Mouse (Mus musculus): ENCODE data around the gene Epb41l2. TPM values are rescaled to one million over a fixed set of nuclear protein-coding genes. Genes with fewer than 3 reads are reported as not detected.

Gene Epb41l2
- polyA plus RNA-seq, 1 experiment from 2014 or later = 45.5 TPM

GRCm38 (mm10) chr10:25362235-25362634 is 2.6 kb downstream of the Epb41l2 start:
- 43% methylated on average over 6 of the region's 6 CpGs for WGBS
- Histone ChIP-seq H3K27ac (no peak overlapping the region), H3K27me3 (ENCODE audit: insufficient read depth, low read length) (no peaks in the 10 kb centered on the region), H3K36me3 (ENCODE audit: insufficient read depth, low read length) (no peaks in the 10 kb centered on the region), H3K4me3 (replicated peaks; ENCODE audit: low read depth, low read length) (peak overlapping the region; percentile 60), H3K4me1 (replicated peaks; ENCODE audit: insufficient read depth, low read length) (no peaks in the 10 kb centered on the region), H3K9me3 (replicated peaks; ENCODE audit: low read length) (no peaks in the 10 kb centered on the region), H3K9ac (ENCODE audit: low read depth, low read length) (no peak overlapping the region), H3K4me2 (ENCODE audit: low read length) (peak overlapping the region; percentile 60)
- TF ChIP-seq CTCF (IDR thresholded peaks at IDR 0.05; ENCODE audit: low read depth) = no peak
- ATAC-seq (replicated peaks; ENCODE audit: low FRiP score, low read depth) (no peak), DNase-seq (ENCODE audit: low spot score) (peak; percentile 14)

DNA sequence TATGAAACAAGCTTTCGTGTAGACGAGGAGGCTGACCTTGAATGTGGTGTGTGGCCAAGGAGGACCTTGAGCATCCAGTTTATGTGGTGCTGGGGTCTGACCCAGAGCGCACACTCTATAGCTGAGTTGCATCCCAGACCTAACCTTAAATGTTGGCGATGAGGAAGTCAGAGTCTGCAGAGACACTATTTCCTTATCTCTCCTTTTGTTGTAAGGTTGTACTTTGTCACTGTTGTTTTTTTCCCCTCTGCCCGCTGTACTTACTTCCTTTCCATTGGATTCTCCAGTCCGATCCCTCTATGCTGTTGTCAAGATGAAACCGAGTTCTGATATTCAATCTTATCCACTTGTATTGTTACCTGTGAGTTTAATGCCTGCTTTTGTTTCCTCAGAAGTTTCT is 5.6 kb downstream of the Epb41l2 start:
- no peak for ATAC-seq (replicated peaks; ENCODE audit: low FRiP score, low read depth)

GRCm38 (mm10) chr10:25365708-25366107 is 6.1 kb downstream of the Epb41l2 start:
- WGBS = 75% methylated on average over 7 of the region's 7 CpGs
- Histone ChIP-seq H3K36me3 (ENCODE audit: insufficient read depth, low read length) (no peaks in the 10 kb centered on the region), H3K4me1 (replicated peaks; ENCODE audit: insufficient read depth, low read length) (no peaks in the 10 kb centered on the region), H3K4me2 (ENCODE audit: low read length) (no peak overlapping the region), H3K4me3 (replicated peaks; ENCODE audit: low read depth, low read length) (no peak overlapping the region), H3K27me3 (ENCODE audit: insufficient read depth, low read length) (no peaks in the 10 kb centered on the region), H3K27ac (no peak overlapping the region), H3K9me3 (replicated peaks; ENCODE audit: low read length) (no peaks in the 10 kb centered on the region), H3K9ac (ENCODE audit: low read depth, low read length) (no peak overlapping the region)
- DNase-seq (ENCODE audit: low spot score) (no peak), ATAC-seq (replicated peaks; ENCODE audit: low FRiP score, low read depth) (no peak)
- no peak for TF ChIP-seq CTCF (IDR thresholded peaks at IDR 0.05; ENCODE audit: low read depth)

More for the DNA sequence above, 5.6 kb downstream of the Epb41l2 start:
- H3K4me1 ChIP-seq (replicated peaks; ENCODE audit: insufficient read depth, low read length) = no peaks in the 10 kb centered on the region
- no peak overlapping the region for H3K4me2 ChIP-seq (ENCODE audit: low read length)
- no peak overlapping the region for H3K9ac ChIP-seq (ENCODE audit: low read depth, low read length)
- no peak for DNase-seq (ENCODE audit: low spot score)
- H3K4me3 ChIP-seq (replicated peaks; ENCODE audit: low read depth, low read length) = no peak overlapping the region
- H3K36me3 ChIP-seq (ENCODE audit: insufficient read depth, low read length) = no peaks in the 10 kb centered on the region
- H3K27ac ChIP-seq = no peak overlapping the region
- WGBS = 84% methylated on average over 7 of the region's 7 CpGs
- TF ChIP-seq CTCF (IDR thresholded peaks at IDR 0.05; ENCODE audit: low read depth) = no peak
- H3K27me3 ChIP-seq (ENCODE audit: insufficient read depth, low read length) = no peaks in the 10 kb centered on the region
- H3K9me3 ChIP-seq (replicated peaks; ENCODE audit: low read length) = no peaks in the 10 kb centered on the region

DNA sequence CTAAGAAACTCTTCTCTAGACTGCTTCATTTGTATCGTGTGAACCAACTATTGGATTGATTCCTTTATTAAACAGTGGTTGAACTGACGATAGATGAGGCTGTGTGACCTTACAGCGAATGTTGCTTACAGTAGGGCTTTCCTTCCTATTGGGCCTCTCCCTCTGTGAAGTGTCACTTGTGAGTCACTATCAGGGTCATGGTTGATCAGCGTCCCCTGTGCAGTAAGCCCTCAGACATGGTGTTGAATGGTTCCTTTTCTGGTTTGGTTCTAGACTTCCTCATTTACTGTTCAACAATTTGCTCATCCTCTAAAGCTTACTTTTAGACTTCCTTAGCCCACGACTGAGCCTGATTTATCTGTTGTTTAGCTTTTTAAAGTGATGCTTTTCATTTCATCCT is 7.1 kb downstream of the Epb41l2 start:
- 67% methylated on average over 5 of the region's 5 CpGs for WGBS
- DNase-seq (ENCODE audit: low spot score) = no peak
- no peak for TF ChIP-seq CTCF (IDR thresholded peaks at IDR 0.05; ENCODE audit: low read depth)
- no peaks in the 10 kb centered on the region for H3K4me1 ChIP-seq (replicated peaks; ENCODE audit: insufficient read depth, low read length)
- no peaks in the 10 kb centered on the region for H3K9me3 ChIP-seq (replicated peaks; ENCODE audit: low read length)
- H3K4me3 ChIP-seq (replicated peaks; ENCODE audit: low read depth, low read length) = no peak overlapping the region
- no peaks in the 10 kb centered on the region for H3K36me3 ChIP-seq (ENCODE audit: insufficient read depth, low read length)
- H3K27ac ChIP-seq = no peak overlapping the region
- H3K9ac ChIP-seq (ENCODE audit: low read depth, low read length) = no peak overlapping the region
- H3K4me2 ChIP-seq (ENCODE audit: low read length) = no peak overlapping the region
- ATAC-seq (replicated peaks; ENCODE audit: low FRiP score, low read depth) = no peak
- no peaks in the 10 kb centered on the region for H3K27me3 ChIP-seq (ENCODE audit: insufficient read depth, low read length)

GRCm38 (mm10) chr10:25368928-25369327 is 9.3 kb downstream of the Epb41l2 start:
- Histone ChIP-seq H3K4me2 (ENCODE audit: low read length) (no peak overlapping the region), H3K36me3 (ENCODE audit: insufficient read depth, low read length) (no peaks in the 10 kb centered on the region), H3K9me3 (replicated peaks; ENCODE audit: low read length) (no peaks in the 10 kb centered on the region), H3K27ac (no peak overlapping the region), H3K4me3 (replicated peaks; ENCODE audit: low read depth, low read length) (no peak overlapping the region), H3K9ac (ENCODE audit: low read depth, low read length) (no peak overlapping the region), H3K4me1 (replicated peaks; ENCODE audit: insufficient read depth, low read length) (no peaks in the 10 kb centered on the region), H3K27me3 (ENCODE audit: insufficient read depth, low read length) (no peaks in the 10 kb centered on the region)
- DNase-seq (ENCODE audit: low spot score) (no peak), ATAC-seq (replicated peaks; ENCODE audit: low FRiP score, low read depth) (no peak)
- WGBS = 74% methylated on average over 3 of the region's 3 CpGs
- no peak for TF ChIP-seq CTCF (IDR thresholded peaks at IDR 0.05; ENCODE audit: low read depth)

GRCm38 (mm10) chr10:25369691-25370090 is 10.1 kb downstream of the Epb41l2 start:
- no peak for ATAC-seq (replicated peaks; ENCODE audit: low FRiP score, low read depth)
- Histone ChIP-seq H3K9me3 (replicated peaks; ENCODE audit: low read length) (no peaks in the 10 kb centered on the region), H3K36me3 (ENCODE audit: insufficient read depth, low read length) (no peaks in the 10 kb centered on the region), H3K27me3 (ENCODE audit: insufficient read depth, low read length) (no peaks in the 10 kb centered on the region), H3K27ac (no peak overlapping the region), H3K4me1 (replicated peaks; ENCODE audit: insufficient read depth, low read length) (no peaks in the 10 kb centered on the region), H3K4me2 (ENCODE audit: low read length) (no peak overlapping the region), H3K4me3 (replicated peaks; ENCODE audit: low read depth, low read length) (no peak overlapping the region), H3K9ac (ENCODE audit: low read depth, low read length) (no peak overlapping the region)
- DNase-seq (ENCODE audit: low spot score) = no peak
- 83% methylated on average over 9 of the region's 9 CpGs for WGBS
- no peak for TF ChIP-seq CTCF (IDR thresholded peaks at IDR 0.05; ENCODE audit: low read depth)

DNA sequence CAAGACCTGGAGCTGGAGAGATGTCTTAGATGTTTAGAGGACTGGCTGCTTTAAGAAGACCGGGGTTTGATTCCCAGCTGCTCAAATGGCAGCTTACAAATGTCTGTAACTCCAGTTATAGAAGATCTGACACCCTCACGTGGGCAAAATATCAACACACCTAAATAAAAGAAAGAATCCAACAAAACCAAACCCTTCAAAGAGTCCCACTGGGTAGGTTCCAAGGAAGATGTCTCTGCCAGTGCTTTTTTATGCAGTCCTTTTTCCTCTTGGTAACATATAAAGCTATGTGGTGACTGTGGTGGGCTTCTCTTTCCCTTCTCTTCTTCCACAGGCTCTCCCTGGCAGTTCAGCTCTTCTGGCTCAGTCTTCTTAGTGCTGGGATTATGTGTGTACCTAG is 11.7 kb downstream of the Epb41l2 start:
- TF ChIP-seq CTCF (IDR thresholded peaks at IDR 0.05; ENCODE audit: low read depth) = no peak
- DNase-seq (ENCODE audit: low spot score) (no peak), ATAC-seq (replicated peaks; ENCODE audit: low FRiP score, low read depth) (no peak)
- no peaks in the 10 kb centered on the region for H3K4me1 ChIP-seq (replicated peaks; ENCODE audit: insufficient read depth, low read length)
- no peak overlapping the region for H3K9ac ChIP-seq (ENCODE audit: low read depth, low read length)
- 58% methylated on average over 2 of the region's 2 CpGs for WGBS
- H3K4me3 ChIP-seq (replicated peaks; ENCODE audit: low read depth, low read length) = no peak overlapping the region
- H3K27me3 ChIP-seq (ENCODE audit: insufficient read depth, low read length) = no peaks in the 10 kb centered on the region
- H3K36me3 ChIP-seq (ENCODE audit: insufficient read depth, low read length) = no peaks in the 10 kb centered on the region
- H3K27ac ChIP-seq = no peak overlapping the region
- H3K4me2 ChIP-seq (ENCODE audit: low read length) = no peak overlapping the region
- no peaks in the 10 kb centered on the region for H3K9me3 ChIP-seq (replicated peaks; ENCODE audit: low read length)
